Mouse (Mus musculus): ENCODE measurements around the gene Mfsd4b5. TPM values are rescaled to one million over a fixed set of nuclear protein-coding genes. Genes with fewer than 3 reads are reported as not detected.
"Not testable (repeated sequence)": the region's sequence is repeated elsewhere in the genome, so short reads cannot be mapped to it uniquely, and the experiment has no call there.

Mfsd4b5 gene
- total RNA-seq, 1 experiment: 0.18 TPM

- no peak for DNase-seq (ENCODE audit: low read depth, low spot score)
- H3K4me1 ChIP-seq (ENCODE audit: control insufficient read depth in 2 of 2, insufficient read depth in 2 of 2, low read length in 2 of 2, poor library complexity in 1 of 2): 0 out of 4 replicates have a peak, but pooled peaks cover 0 to 2% of the 10 kb centered on the region in 2 experiments
- in situ Hi-C loops (cut with MboI; ENCODE audit: low sequenced_read_pairs in 2 of 2, unreplicated experiment in 2 of 2): no loop called here
- no peaks in the 10 kb centered on the region for H3K9me3 ChIP-seq (ENCODE audit: control insufficient read depth, insufficient read depth, low read depth, low read length)
- H3K9ac ChIP-seq (ENCODE audit: insufficient read depth, low read depth, low read length, poor library complexity, severe bottlenecking): 0 out of 2 replicates have a peak within 1 kb of the TSS, but pooled peaks have one; percentile 39
- no peak for TF ChIP-seq CHD2 (IDR thresholded peaks at IDR 0.05; ENCODE audit: low read depth, low read length)
- TF ChIP-seq MAFK (IDR thresholded peaks at IDR 0.05; ENCODE audit: insufficient read depth, low read depth, low read length): no peak
- TF ChIP-seq ZNF384 (IDR thresholded peaks at IDR 0.05; ENCODE audit: low read depth, low read length): no peak
- no peak for TF ChIP-seq HCFC1 (IDR thresholded peaks at IDR 0.05; ENCODE audit: borderline replicate concordance, insufficient read depth, low read length)
- no peak for TF ChIP-seq ZC3H11A (IDR thresholded peaks at IDR 0.05; ENCODE audit: borderline replicate concordance, low read depth, low read length)
- H3K36me3 ChIP-seq (ENCODE audit: control insufficient read depth, insufficient read depth, low read length, poor library complexity, severe bottlenecking): no peaks in the 10 kb centered on the region
- no peak within 1 kb of the TSS for H3K27ac ChIP-seq (ENCODE audit: insufficient read depth, low read depth, low read length, poor library complexity, severe bottlenecking)
- H3K4me3 ChIP-seq (ENCODE audit: insufficient read depth in 1 of 2, low read depth in 1 of 2, low read length in 2 of 2, poor library complexity in 1 of 2, severe bottlenecking in 1 of 2): peak within 1 kb of the TSS; percentile 51 to 69
Measured at GRCm38 (mm10) chr10:39926616-39927139, 59.8 kb downstream of the Mfsd4b5 start, which contains the start of gene Mfsd4b2. Mfsd4b2 (minus strand) TSS chr10:39926923.

- DNase-seq (ENCODE audit: low read depth, low spot score); in situ Hi-C loops (cut with MboI; ENCODE audit: low sequenced_read_pairs in 2 of 2, unreplicated experiment in 2 of 2); H3K9me3 ChIP-seq (ENCODE audit: control insufficient read depth, insufficient read depth, low read depth, low read length); H3K9ac ChIP-seq (ENCODE audit: insufficient read depth, low read depth, low read length, poor library complexity, severe bottlenecking); H3K36me3 ChIP-seq (ENCODE audit: control insufficient read depth, insufficient read depth, low read length, poor library complexity, severe bottlenecking); H3K4me3 ChIP-seq (ENCODE audit: insufficient read depth in 1 of 2, low read depth in 1 of 2, low read length in 2 of 2, poor library complexity in 1 of 2, severe bottlenecking in 1 of 2); H3K27ac ChIP-seq (ENCODE audit: insufficient read depth, low read depth, low read length, poor library complexity, severe bottlenecking); H3K4me1 ChIP-seq (ENCODE audit: control insufficient read depth in 2 of 2, insufficient read depth in 2 of 2, low read length in 2 of 2, poor library complexity in 1 of 2): not testable (repeated sequence)
Measured at GRCm38 (mm10) chr10:39924556-39924955, 61.9 kb downstream of the Mfsd4b5 start.

- no peak overlapping the region for H3K4me3 ChIP-seq (ENCODE audit: insufficient read depth in 1 of 2, low read depth in 1 of 2, low read length in 2 of 2, poor library complexity in 1 of 2, severe bottlenecking in 1 of 2)
- TF ChIP-seq ZC3H11A (IDR thresholded peaks at IDR 0.05; ENCODE audit: borderline replicate concordance, low read depth, low read length): no peak
- no peak overlapping the region for H3K9ac ChIP-seq (ENCODE audit: insufficient read depth, low read depth, low read length, poor library complexity, severe bottlenecking)
- H3K4me1 ChIP-seq (ENCODE audit: control insufficient read depth in 2 of 2, insufficient read depth in 2 of 2, low read length in 2 of 2, poor library complexity in 1 of 2): no peaks in the 10 kb centered on the region
- H3K27ac ChIP-seq (ENCODE audit: insufficient read depth, low read depth, low read length, poor library complexity, severe bottlenecking): no peak overlapping the region
- no peaks in the 10 kb centered on the region for H3K36me3 ChIP-seq (ENCODE audit: control insufficient read depth, insufficient read depth, low read length, poor library complexity, severe bottlenecking)
- no peaks in the 10 kb centered on the region for H3K9me3 ChIP-seq (ENCODE audit: control insufficient read depth, insufficient read depth, low read depth, low read length)
- in situ Hi-C loops (cut with MboI; ENCODE audit: low sequenced_read_pairs in 2 of 2, unreplicated experiment in 2 of 2): no loop called here
- DNase-seq (ENCODE audit: low read depth, low spot score): no peak
Measured at GRCm38 (mm10) chr10:39912616-39913015, 73.8 kb downstream of the Mfsd4b5 start.

- TF ChIP-seq MAFK (IDR thresholded peaks at IDR 0.05; ENCODE audit: insufficient read depth, low read depth, low read length): no peak
- TF ChIP-seq ZNF384 (IDR thresholded peaks at IDR 0.05; ENCODE audit: low read depth, low read length): no peak
- TF ChIP-seq HCFC1 (IDR thresholded peaks at IDR 0.05; ENCODE audit: borderline replicate concordance, insufficient read depth, low read length): no peak
- TF ChIP-seq CHD2 (IDR thresholded peaks at IDR 0.05; ENCODE audit: low read depth, low read length): no peak
- TF ChIP-seq ZC3H11A (IDR thresholded peaks at IDR 0.05; ENCODE audit: borderline replicate concordance, low read depth, low read length): no peak
Measured at GRCm38 (mm10) chr10:39908768-39909441, 77.5 kb downstream of the Mfsd4b5 start.

More at GRCm38 (mm10) chr10:39908768-39909441, 77.5 kb downstream of the Mfsd4b5 start:
- in situ Hi-C loops (cut with MboI; ENCODE audit: low sequenced_read_pairs in 2 of 2, unreplicated experiment in 2 of 2): no loop called here
- Histone ChIP-seq H3K4me3 (ENCODE audit: insufficient read depth in 1 of 2, low read depth in 1 of 2, low read length in 2 of 2, poor library complexity in 1 of 2, severe bottlenecking in 1 of 2) (no peak overlapping the region), H3K9me3 (ENCODE audit: control insufficient read depth, insufficient read depth, low read depth, low read length) (no peaks in the 10 kb centered on the region), H3K4me1 (ENCODE audit: control insufficient read depth in 2 of 2, insufficient read depth in 2 of 2, low read length in 2 of 2, poor library complexity in 1 of 2) (no peaks in the 10 kb centered on the region), H3K9ac (ENCODE audit: insufficient read depth, low read depth, low read length, poor library complexity, severe bottlenecking) (no peak overlapping the region), H3K36me3 (ENCODE audit: control insufficient read depth, insufficient read depth, low read length, poor library complexity, severe bottlenecking) (no peaks in the 10 kb centered on the region), H3K27ac (ENCODE audit: insufficient read depth, low read depth, low read length, poor library complexity, severe bottlenecking) (no peak overlapping the region)
- no peak for DNase-seq (ENCODE audit: low read depth, low spot score)

Other genes with a start within 250 kb of the Mfsd4b5 start
- gene Mfsd4b4, start 87.4 kb downstream of the Mfsd4b5 start, total RNA-seq (2012; rRNA removed): 4.7 and 6.7 TPM in 2 replicates
- gene Mfsd4b2, start 59.7 kb downstream of the Mfsd4b5 start, total RNA-seq (2012; rRNA removed): not detected in 2 replicates
- 0.18 and 0.26 TPM in 2 replicates for gene Mfsd4b3, start 26.5 kb downstream of the Mfsd4b5 start, total RNA-seq (2012; rRNA removed)
- gene Mfsd4b1, start 38.6 kb upstream of the Mfsd4b5 start, total RNA-seq (2012; rRNA removed): 0.09 TPM in 1 of 2 replicates, not detected in the other
- 6.2 and 8.1 TPM in 2 replicates for gene Slc16a10, start 155.6 kb upstream of the Mfsd4b5 start, total RNA-seq (2012; rRNA removed)

All from ES-E14 (cell line).